Mouse (Mus musculus) T-helper 2 cell (primary cell): ENCODE results near the gene Gm29106.
"Not testable (repeated sequence)": the region's sequence is repeated elsewhere in the genome, so short reads cannot be mapped to it uniquely, and the experiment has no call there.

Source experiments
- in situ Hi-C: fragments of 300-600 bp; cut with MboI, MseI; formaldehyde crosslinking; loops from one replicate; pipeline ENCODE4 v1.15.1; 2025; ENCODE audit warnings: high pct_unique_total_duplicates

Gene Gm29106

GRCm38 (mm10) chr1:118176242-118176641 is at the start of gene Gm29106:
Gene Gm29106 (plus strand): TSS chr1:118176542.
- in situ Hi-C loops = not testable (repeated sequence)

- in situ Hi-C loops = no loop called here
These were observed 52.2 kb downstream of the Gm29106 start for GRCm38 (mm10) chr1:118228540-118228939.

- in situ Hi-C loops = no loop called here
These were observed 59.7 kb downstream of the Gm29106 start for GRCm38 (mm10) chr1:118236032-118236431.
